Mouse (Mus musculus): ENCODE data around the gene Hist1h4a.
"Not testable (repeated sequence)": the region's sequence is repeated elsewhere in the genome, so short reads cannot be mapped to it uniquely, and the experiment has no call there.

Gene Hist1h4a

GRCm38 (mm10) chr13:23760972-23761864 is at the start of gene Hist1h4a:
TSS of gene Hist1h4a (minus strand) at chr13:23761230.
- peak; percentile 99 for DNase-seq (ENCODE audit: low read depth, low spot score)

GRCm38 (mm10) chr13:23806422-23807052 is 45.5 kb upstream of the Hist1h4a start, which contains the start of gene Slc17a2:
TSS of gene Slc17a2 (plus strand) at chr13:23806993.
- DNase-seq (ENCODE audit: low read depth, low spot score), result no peak

- no peak for DNase-seq (ENCODE audit: low read depth, low spot score)
Measured at GRCm38 (mm10) chr13:23804532-23804931, 43.5 kb upstream of the Hist1h4a start.

GRCm38 (mm10) chr13:23799405-23799804 is 38.4 kb upstream of the Hist1h4a start:
- DNase-seq (ENCODE audit: low read depth, low spot score), result no peak

- DNase-seq (ENCODE audit: low read depth, low spot score), result peak; percentile 59
Measured at GRCm38 (mm10) chr13:23792520-23792919, 31.5 kb upstream of the Hist1h4a start.

- no peak for DNase-seq (ENCODE audit: low read depth, low spot score)
Measured at GRCm38 (mm10) chr13:23779025-23779424, 18.0 kb upstream of the Hist1h4a start.

- DNase-seq (ENCODE audit: low read depth, low spot score), result peak; percentile 50
Measured at GRCm38 (mm10) chr13:23778339-23778738, 17.3 kb upstream of the Hist1h4a start.

- peak; percentile 95 for DNase-seq (ENCODE audit: low read depth, low spot score)
Measured at GRCm38 (mm10) chr13:23772561-23773313, 11.7 kb upstream of the Hist1h4a start.

GRCm38 (mm10) chr13:23769613-23770012 is 8.6 kb upstream of the Hist1h4a start, which contains the start of gene Trim38:
TSS of gene Trim38 (plus strand) at chr13:23769913.
- not testable (repeated sequence) for DNase-seq (ENCODE audit: low read depth, low spot score)

GRCm38 (mm10) chr13:23768834-23769397 is 7.9 kb upstream of the Hist1h4a start:
- no peak for DNase-seq (ENCODE audit: low read depth, low spot score)

- no peak for DNase-seq (ENCODE audit: low read depth, low spot score)
Measured at GRCm38 (mm10) chr13:23766772-23767171, 5.7 kb upstream of the Hist1h4a start.

GRCm38 (mm10) chr13:23765172-23765513 is 4.1 kb upstream of the Hist1h4a start:
- DNase-seq (ENCODE audit: low read depth, low spot score), result no peak

- DNase-seq (ENCODE audit: low read depth, low spot score), result peak; percentile 83
Measured at GRCm38 (mm10) chr13:23764324-23765171, 3.5 kb upstream of the Hist1h4a start.

- DNase-seq (ENCODE audit: low read depth, low spot score), result peak; percentile 96
Measured at GRCm38 (mm10) chr13:23763586-23764323, 2.7 kb upstream of the Hist1h4a start, which contains the start of gene Hist1h1a. TSS of gene Hist1h1a (plus strand) at chr13:23763666.

GRCm38 (mm10) chr13:23763242-23763585 is 2.2 kb upstream of the Hist1h4a start:
- no peak for DNase-seq (ENCODE audit: low read depth, low spot score)

GRCm38 (mm10) chr13:23761871-23762821 is 1.1 kb upstream of the Hist1h4a start, which contains the start of gene Hist1h3a:
TSS of gene Hist1h3a (minus strand) at chr13:23762386.
- peak; percentile 89 for DNase-seq (ENCODE audit: low read depth, low spot score)

- peak; percentile 83 for DNase-seq (ENCODE audit: low read depth, low spot score)
Measured at GRCm38 (mm10) chr13:23760240-23760971, 624 bp downstream of the Hist1h4a start.

- no peak for DNase-seq (ENCODE audit: low read depth, low spot score)
Measured at GRCm38 (mm10) chr13:23759916-23760239, 1.2 kb downstream of the Hist1h4a start.

Measured in ZHBTc4 (cell line).